Mouse (Mus musculus) liver, embryonic 14.5 days (tissue): Measurements from ENCODE around the gene Kcnq4.

ENCODE experiments used
- CTCF ChIP-seq: IDR thresholded peaks from 2 replicates; pipeline ENCODE4 v1.5.1; 2016; ENCODE audit warnings: antibody characterized with exemption, low read depth, control low read depth
- EP300 ChIP-seq: IDR thresholded peaks from 2 replicates; pipeline ENCODE4 v1.6.1; 2016; ENCODE audit warnings: antibody characterized with exemption, low read depth

- TF ChIP-seq CTCF: no peak
- no peak for TF ChIP-seq EP300
Measured at GRCm38 (mm10) chr4:120790027-120790426, 41.6 kb upstream of the Kcnq4 start.
